Mouse (Mus musculus): ENCODE data around the gene Nfkb2. TPM values are rescaled to one million over a fixed set of nuclear protein-coding genes. Genes with fewer than 3 reads are reported as not detected.
A peak's percentile ranks its signal among the peaks of the same experiment; 100 is the strongest.

Nfkb2 gene
- polyA plus RNA-seq, 1 experiment: 47.8 TPM

DNA sequence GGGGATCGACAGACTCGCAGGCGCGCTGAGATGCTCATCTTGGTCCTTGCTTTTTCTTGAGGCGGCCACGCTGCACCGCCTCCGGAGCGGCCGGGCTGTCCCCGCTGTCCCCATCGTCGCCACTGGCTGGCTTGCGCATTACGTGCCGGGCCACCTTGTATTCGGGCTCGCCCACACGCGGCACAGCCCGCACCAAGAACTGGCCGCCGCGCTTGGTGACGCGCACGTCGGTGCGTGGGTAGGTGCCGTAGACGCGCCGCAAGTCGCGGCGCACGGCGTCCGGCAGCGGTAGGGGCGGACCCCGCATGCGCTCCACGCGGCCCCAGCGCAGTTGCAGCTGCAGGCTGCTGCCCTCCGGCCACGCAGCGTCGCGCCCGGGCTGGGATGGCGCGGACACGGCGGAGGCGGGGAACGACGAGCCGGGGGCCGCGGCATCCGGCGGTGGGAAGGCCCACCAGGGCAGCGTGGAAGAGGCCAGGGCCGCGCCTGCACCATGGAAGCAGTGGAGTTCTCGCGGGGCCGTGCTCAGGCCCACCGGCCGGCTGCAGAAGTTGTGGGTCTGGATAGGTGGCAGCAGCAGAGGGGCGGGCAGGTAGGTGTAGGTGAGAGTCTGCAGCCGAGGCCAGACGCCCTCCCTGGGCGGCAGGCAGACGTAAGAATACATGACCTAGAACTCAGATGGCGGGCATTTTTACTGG is 44.8 kb downstream of the Nfkb2 start:
- no peaks in the 10 kb centered on the region for H3K27me3 ChIP-seq (ENCODE audit: control insufficient read depth, insufficient read depth, insufficient read length)
- TF ChIP-seq MAX (IDR thresholded peaks at IDR 0.05) (peak; percentile 87), CEBPB (IDR thresholded peaks at IDR 0.05; ENCODE audit: low read depth) (no peak), FOSL1 (IDR thresholded peaks at IDR 0.05; ENCODE audit: insufficient read depth, low read length, poor library complexity, severe bottlenecking) (no peak)

DNA sequence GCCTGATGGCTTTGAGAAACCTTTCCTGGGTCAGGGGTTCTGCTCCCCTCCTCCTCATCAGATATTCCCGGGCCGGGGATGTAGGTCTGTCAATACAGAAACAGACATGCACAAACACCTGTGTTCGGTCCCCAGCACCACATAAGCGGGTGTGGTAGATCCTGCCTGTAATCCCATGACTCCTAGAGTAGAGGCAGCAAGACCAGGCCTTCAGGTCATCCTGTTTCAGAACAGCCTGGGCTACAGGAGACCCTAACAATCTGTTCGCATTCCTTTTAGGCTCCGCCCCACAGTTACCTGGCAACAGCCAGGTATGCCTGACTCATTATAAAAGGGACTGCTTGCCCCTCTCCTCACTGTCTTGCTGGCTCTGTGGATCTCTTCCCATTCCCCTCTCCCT is 45.4 kb downstream of the Nfkb2 start:
- H3K4me3 ChIP-seq (ENCODE audit: insufficient read depth, poor library complexity, severe bottlenecking): peak overlapping the region; percentile 39
- TF ChIP-seq MAX (IDR thresholded peaks at IDR 0.05) (no peak), MYOG (IDR thresholded peaks at IDR 0.05; ENCODE audit: control insufficient read depth, extremely low read depth, insufficient read length) (no peak), CEBPB (IDR thresholded peaks at IDR 0.05; ENCODE audit: low read depth) (no peak), FOSL1 (IDR thresholded peaks at IDR 0.05; ENCODE audit: insufficient read depth, low read length, poor library complexity, severe bottlenecking) (no peak), MYOD1 (IDR thresholded peaks at IDR 0.05; ENCODE audit: control insufficient read depth, insufficient read length, low read depth) (no peak), USF1 (IDR thresholded peaks at IDR 0.05; ENCODE audit: low read depth) (no peak), CTCF (IDR thresholded peaks at IDR 0.05; ENCODE audit: control insufficient read depth, insufficient read depth, insufficient read length) (no peak)
- no peaks in the 10 kb centered on the region for H3K79me2 ChIP-seq (ENCODE audit: control insufficient read depth, insufficient read depth)
- H3ac ChIP-seq (ENCODE audit: control insufficient read depth, insufficient read length, low read depth): no peak overlapping the region
- no peaks in the 10 kb centered on the region for H3K36me3 ChIP-seq (ENCODE audit: control insufficient read depth, insufficient read depth)
- H3K27me3 ChIP-seq (ENCODE audit: control insufficient read depth, insufficient read depth, insufficient read length): no peaks in the 10 kb centered on the region
- H3K79me3 ChIP-seq (ENCODE audit: low read depth): no peaks in the 10 kb centered on the region

More for the DNA sequence above, 44.8 kb downstream of the Nfkb2 start:
- Histone ChIP-seq H3K36me3 (ENCODE audit: control insufficient read depth, insufficient read depth) (no peaks in the 10 kb centered on the region), H3K79me2 (ENCODE audit: control insufficient read depth, insufficient read depth) (no peaks in the 10 kb centered on the region), H3K4me3 (ENCODE audit: insufficient read depth, poor library complexity, severe bottlenecking) (peak overlapping the region; percentile 39), H3K79me3 (ENCODE audit: low read depth) (no peaks in the 10 kb centered on the region), H3ac (ENCODE audit: control insufficient read depth, insufficient read length, low read depth) (peak overlapping the region; percentile 88)

- Histone ChIP-seq H3K36me3 (ENCODE audit: control insufficient read depth, insufficient read depth) (no peaks in the 10 kb centered on the region), H3K79me3 (ENCODE audit: low read depth) (no peaks in the 10 kb centered on the region), H3ac (ENCODE audit: control insufficient read depth, insufficient read length, low read depth) (peak within 1 kb of the TSS; percentile 88), H3K27me3 (ENCODE audit: control insufficient read depth, insufficient read depth, insufficient read length) (no peaks in the 10 kb centered on the region), H3K79me2 (ENCODE audit: control insufficient read depth, insufficient read depth) (no peaks in the 10 kb centered on the region), H3K4me3 (ENCODE audit: insufficient read depth, poor library complexity, severe bottlenecking) (peak within 1 kb of the TSS; percentile 39)
- TF ChIP-seq CTCF (IDR thresholded peaks at IDR 0.05; ENCODE audit: control insufficient read depth, insufficient read depth, insufficient read length): no peak
- no peak for TF ChIP-seq CEBPB (IDR thresholded peaks at IDR 0.05; ENCODE audit: low read depth)
- TF ChIP-seq MAX (IDR thresholded peaks at IDR 0.05): no peak
- TF ChIP-seq MYOD1 (IDR thresholded peaks at IDR 0.05; ENCODE audit: control insufficient read depth, insufficient read length, low read depth): no peak
- TF ChIP-seq MYOG (IDR thresholded peaks at IDR 0.05; ENCODE audit: control insufficient read depth, extremely low read depth, insufficient read length): no peak
- no peak for TF ChIP-seq USF1 (IDR thresholded peaks at IDR 0.05; ENCODE audit: low read depth)
- TF ChIP-seq FOSL1 (IDR thresholded peaks at IDR 0.05; ENCODE audit: insufficient read depth, low read length, poor library complexity, severe bottlenecking): no peak
Measured at GRCm38 (mm10) chr19:46350168-46350932, 46.2 kb downstream of the Nfkb2 start, which contains the start of gene 2310034G01Rik. 2310034G01Rik (minus strand) TSS chr19:46350302.

GRCm38 (mm10) chr19:46356701-46357138 is 52.6 kb downstream of the Nfkb2 start:
- TF ChIP-seq MYOG (IDR thresholded peaks at IDR 0.05; ENCODE audit: control insufficient read depth, extremely low read depth, insufficient read length) (no peak), CTCF (IDR thresholded peaks at IDR 0.05; ENCODE audit: control insufficient read depth, insufficient read depth, insufficient read length) (no peak), USF1 (IDR thresholded peaks at IDR 0.05; ENCODE audit: low read depth) (peak; percentile 40), FOSL1 (IDR thresholded peaks at IDR 0.05; ENCODE audit: insufficient read depth, low read length, poor library complexity, severe bottlenecking) (no peak), CEBPB (IDR thresholded peaks at IDR 0.05; ENCODE audit: low read depth) (no peak), MYOD1 (IDR thresholded peaks at IDR 0.05; ENCODE audit: control insufficient read depth, insufficient read length, low read depth) (no peak), MAX (IDR thresholded peaks at IDR 0.05) (no peak)
- Histone ChIP-seq H3K4me3 (ENCODE audit: insufficient read depth, poor library complexity, severe bottlenecking) (no peak overlapping the region), H3K27me3 (ENCODE audit: control insufficient read depth, insufficient read depth, insufficient read length) (no peaks in the 10 kb centered on the region), H3K79me2 (ENCODE audit: control insufficient read depth, insufficient read depth) (no peaks in the 10 kb centered on the region), H3ac (ENCODE audit: control insufficient read depth, insufficient read length, low read depth) (no peak overlapping the region), H3K79me3 (ENCODE audit: low read depth) (no peaks in the 10 kb centered on the region), H3K36me3 (ENCODE audit: control insufficient read depth, insufficient read depth) (no peaks in the 10 kb centered on the region)

- TF ChIP-seq CEBPB (IDR thresholded peaks at IDR 0.05; ENCODE audit: low read depth): no peak
- TF ChIP-seq MAX (IDR thresholded peaks at IDR 0.05): no peak
- no peak for TF ChIP-seq FOSL1 (IDR thresholded peaks at IDR 0.05; ENCODE audit: insufficient read depth, low read length, poor library complexity, severe bottlenecking)
- TF ChIP-seq MYOD1 (IDR thresholded peaks at IDR 0.05; ENCODE audit: control insufficient read depth, insufficient read length, low read depth): no peak
- TF ChIP-seq USF1 (IDR thresholded peaks at IDR 0.05; ENCODE audit: low read depth): no peak
- no peak for TF ChIP-seq MYOG (IDR thresholded peaks at IDR 0.05; ENCODE audit: control insufficient read depth, extremely low read depth, insufficient read length)
- no peak for TF ChIP-seq CTCF (IDR thresholded peaks at IDR 0.05; ENCODE audit: control insufficient read depth, insufficient read depth, insufficient read length)
- no peaks in the 10 kb centered on the region for H3K79me3 ChIP-seq (ENCODE audit: low read depth)
- no peak overlapping the region for H3ac ChIP-seq (ENCODE audit: control insufficient read depth, insufficient read length, low read depth)
Measured at GRCm38 (mm10) chr19:46357344-46358280, 53.5 kb downstream of the Nfkb2 start.

More at GRCm38 (mm10) chr19:46357344-46358280, 53.5 kb downstream of the Nfkb2 start:
- no peak overlapping the region for H3K4me3 ChIP-seq (ENCODE audit: insufficient read depth, poor library complexity, severe bottlenecking)
- no peaks in the 10 kb centered on the region for H3K36me3 ChIP-seq (ENCODE audit: control insufficient read depth, insufficient read depth)
- H3K27me3 ChIP-seq (ENCODE audit: control insufficient read depth, insufficient read depth, insufficient read length): no peaks in the 10 kb centered on the region
- H3K79me2 ChIP-seq (ENCODE audit: control insufficient read depth, insufficient read depth): no peaks in the 10 kb centered on the region
